Mouse (Mus musculus) liver, embryonic 15.5 days (tissue): ENCODE results near the gene Esrrg. TPM values are rescaled to one million over a fixed set of nuclear protein-coding genes. Genes with fewer than 3 reads are reported as not detected.
A peak's percentile ranks its signal among the peaks of the same experiment; 100 is the strongest.

Experiments used
- ATAC-seq: fragments of 200-750 bp; cut with Nextera tagmentation; 2 replicates; pipeline ENCODE4 v1.8.0; 2017; ENCODE audit warnings: moderate number of reproducible peaks, mild to moderate bottlenecking, moderate library complexity; ENCODE audit not compliant: insufficient read depth
- H3K27ac ChIP-seq: fragments of 300-500 bp; sonication (generic); replicated peaks from 2 replicates; pipeline ENCODE4 v1.5.1; 2015; ENCODE audit warnings: mild to moderate bottlenecking, inconsistent platforms
- H3K27me3 ChIP-seq: fragments of 300-500 bp; sonication (generic); 2 replicates; pipeline ENCODE4 v1.6.1; 2015; ENCODE audit warnings: mild to moderate bottlenecking, inconsistent platforms
- H3K36me3 ChIP-seq: fragments of 300-500 bp; sonication (generic); replicated peaks from 2 replicates; pipeline ENCODE4 v1.6.1; 2015; ENCODE audit warnings: moderate library complexity, mild to moderate bottlenecking, inconsistent platforms
- H3K4me1 ChIP-seq: fragments of 300-500 bp; sonication (generic); replicated peaks from 2 replicates; pipeline ENCODE4 v1.6.1; 2015; ENCODE audit warnings: inconsistent platforms
- H3K4me2 ChIP-seq: fragments of 300-500 bp; sonication (generic); 2 replicates; pipeline ENCODE4 v1.6.1; 2015; ENCODE audit warnings: moderate library complexity, mild to moderate bottlenecking, inconsistent platforms
- H3K4me3 ChIP-seq: fragments of 300-500 bp; sonication (generic); replicated peaks from 2 replicates; pipeline ENCODE4 v1.5.1; 2015; ENCODE audit warnings: mild to moderate bottlenecking, inconsistent platforms
- H3K9ac ChIP-seq: fragments of 300-500 bp; sonication (generic); 2 replicates; pipeline ENCODE4 v1.6.1; 2015; ENCODE audit warnings: moderate library complexity, mild to moderate bottlenecking, inconsistent platforms
- H3K9me3 ChIP-seq: fragments of 300-500 bp; sonication (generic); replicated peaks from 2 replicates; pipeline ENCODE4 v1.6.1; 2016; ENCODE audit warnings: inconsistent platforms
- WGBS: fragments of 180-500 bp; shearing (Covaris S2); methylation state at CpG from one replicate; pipeline ENCODE4 v1.1.7; 2015; ENCODE audit warnings: mixed read lengths; ENCODE audit not compliant: insufficient replicate concordance; 5-methylcytosine and 5-hydroxymethylcytosine counted together
- polyA plus RNA-seq: library from polyadenylated mRNA; unstranded; fragments of >200 nt; fragmentation: Nextera tagmentation; extraction: Ambion mirVana; gene quantifications from 2 replicates; pipeline ENCODE4 v1.2.1, GENCODE M21; 2015

Esrrg gene
- polyA plus RNA-seq, 1 experiment from 2014 or later = 0.22 TPM

- WGBS = under 1% methylated on average over 72 of the region's 72 CpGs
- H3K4me3 ChIP-seq = peak overlapping the region; percentile 44
- peaks cover 6% of the 10 kb centered on the region; the same call in 1 of the 2 replicates for H3K4me1 ChIP-seq
- no peaks in the 10 kb centered on the region for H3K36me3 ChIP-seq
- ATAC-seq = no peak; the same call in 1 of the 2 replicates
- H3K27me3 ChIP-seq = peaks cover 79% of the 10 kb centered on the region
- no peak overlapping the region for H3K27ac ChIP-seq
- no peak overlapping the region for H3K9ac ChIP-seq
- no peaks in the 10 kb centered on the region for H3K9me3 ChIP-seq
- H3K4me2 ChIP-seq = peak overlapping the region; percentile 62
These were observed 646 bp downstream of the Esrrg start for GRCm38 (mm10) chr1:187609021-187609852.

GRCm38 (mm10) chr1:187609853-187610230 lies 1.3 kb downstream of the Esrrg start:
- Histone ChIP-seq H3K27ac (no peak overlapping the region), H3K9ac (no peak overlapping the region), H3K9me3 (no peaks in the 10 kb centered on the region), H3K4me3 (peak overlapping the region; percentile 44; the same call in 1 of the 2 replicates), H3K36me3 (no peaks in the 10 kb centered on the region), H3K4me1 (peaks cover 6% of the 10 kb centered on the region; the same call in 1 of the 2 replicates), H3K27me3 (peaks cover 73% of the 10 kb centered on the region), H3K4me2 (peak overlapping the region; percentile 62)
- under 1% methylated on average over 16 of the region's 16 CpGs for WGBS
- no peak for ATAC-seq

- Histone ChIP-seq H3K4me2 (peak overlapping the region; percentile 62; the same call in 1 of the 2 replicates), H3K4me1 (peaks cover 6% of the 10 kb centered on the region; the same call in 1 of the 2 replicates), H3K4me3 (no peak overlapping the region), H3K36me3 (no peaks in the 10 kb centered on the region), H3K9me3 (no peaks in the 10 kb centered on the region), H3K27ac (no peak overlapping the region), H3K27me3 (peaks cover 67% of the 10 kb centered on the region), H3K9ac (no peak overlapping the region)
- WGBS = 23% methylated on average over 9 of the region's 9 CpGs
- ATAC-seq = no peak
These were observed 1.9 kb downstream of the Esrrg start for GRCm38 (mm10) chr1:187610336-187610948.

GRCm38 (mm10) chr1:187611925-187612324 lies 3.3 kb downstream of the Esrrg start:
- no peak overlapping the region for H3K9ac ChIP-seq
- no peaks in the 10 kb centered on the region for H3K9me3 ChIP-seq
- H3K27me3 ChIP-seq = peaks cover 52% of the 10 kb centered on the region
- H3K4me3 ChIP-seq = no peak overlapping the region
- no peak for ATAC-seq
- whole genome bisulfite sequencing = 21% methylated on average over 5 of the region's 5 CpGs
- H3K27ac ChIP-seq = no peak overlapping the region
- H3K36me3 ChIP-seq = no peaks in the 10 kb centered on the region
- peaks cover 6% of the 10 kb centered on the region; the same call in 1 of the 2 replicates for H3K4me1 ChIP-seq
- no peak overlapping the region for H3K4me2 ChIP-seq

- 59% methylated on average over 3 of the region's 3 CpGs for WGBS
- Histone ChIP-seq H3K4me2 (no peak overlapping the region), H3K9me3 (no peaks in the 10 kb centered on the region), H3K4me1 (peaks cover 3% of the 10 kb centered on the region; the same call in 1 of the 2 replicates), H3K27ac (no peak overlapping the region), H3K36me3 (no peaks in the 10 kb centered on the region), H3K9ac (no peak overlapping the region), H3K27me3 (peaks cover 39% of the 10 kb centered on the region), H3K4me3 (no peak overlapping the region)
- no peak for ATAC-seq
These were observed 4.7 kb downstream of the Esrrg start for GRCm38 (mm10) chr1:187613277-187613676.

GRCm38 (mm10) chr1:187623981-187624380 lies 15.4 kb downstream of the Esrrg start:
- Histone ChIP-seq H3K27me3 (no peaks in the 10 kb centered on the region), H3K9ac (no peak overlapping the region), H3K27ac (no peak overlapping the region), H3K36me3 (no peaks in the 10 kb centered on the region), H3K4me3 (no peak overlapping the region), H3K9me3 (no peaks in the 10 kb centered on the region), H3K4me2 (no peak overlapping the region), H3K4me1 (no peaks in the 10 kb centered on the region)
- ATAC-seq = no peak
- 45% methylated on average over 3 of the region's 3 CpGs for WGBS

GRCm38 (mm10) chr1:187630361-187630760 lies 21.8 kb downstream of the Esrrg start:
- no peaks in the 10 kb centered on the region for H3K27me3 ChIP-seq
- no peak for ATAC-seq

GRCm38 (mm10) chr1:187631486-187631885 lies 22.9 kb downstream of the Esrrg start:
- no peak overlapping the region for H3K4me2 ChIP-seq
- H3K9me3 ChIP-seq = no peaks in the 10 kb centered on the region
- H3K27me3 ChIP-seq = no peaks in the 10 kb centered on the region
- no peaks in the 10 kb centered on the region for H3K36me3 ChIP-seq
- 73% methylated on average over 8 of the region's 8 CpGs for WGBS
- no peak for ATAC-seq
- H3K27ac ChIP-seq = no peak overlapping the region
- H3K4me1 ChIP-seq = no peaks in the 10 kb centered on the region
- H3K4me3 ChIP-seq = no peak overlapping the region
- no peak overlapping the region for H3K9ac ChIP-seq

More at GRCm38 (mm10) chr1:187630361-187630760, 21.8 kb downstream of the Esrrg start:
- 66% methylated on average over 8 of the region's 8 CpGs for WGBS
- no peaks in the 10 kb centered on the region for H3K4me1 ChIP-seq
- H3K27ac ChIP-seq = no peak overlapping the region
- H3K9ac ChIP-seq = no peak overlapping the region
- no peaks in the 10 kb centered on the region for H3K9me3 ChIP-seq
- H3K36me3 ChIP-seq = no peaks in the 10 kb centered on the region
- H3K4me2 ChIP-seq = no peak overlapping the region
- no peak overlapping the region for H3K4me3 ChIP-seq

- no peak for ATAC-seq
- H3K27me3 ChIP-seq = no peaks in the 10 kb centered on the region
- H3K27ac ChIP-seq = no peak overlapping the region
- no peak overlapping the region for H3K4me3 ChIP-seq
- no peaks in the 10 kb centered on the region for H3K9me3 ChIP-seq
- no peak overlapping the region for H3K4me2 ChIP-seq
- H3K4me1 ChIP-seq = no peaks in the 10 kb centered on the region
- WGBS = 70% methylated on average over 8 of the region's 8 CpGs
- no peaks in the 10 kb centered on the region for H3K36me3 ChIP-seq
- H3K9ac ChIP-seq = no peak overlapping the region
These were observed 36.7 kb downstream of the Esrrg start for GRCm38 (mm10) chr1:187645258-187645657.

- peaks cover 28% of the 10 kb centered on the region for H3K27me3 ChIP-seq
- 78% methylated on average over 8 of the region's 8 CpGs for WGBS
- H3K4me3 ChIP-seq = no peak overlapping the region
- H3K27ac ChIP-seq = no peak overlapping the region
- H3K9ac ChIP-seq = no peak overlapping the region
- no peaks in the 10 kb centered on the region for H3K36me3 ChIP-seq
- no peak overlapping the region for H3K4me2 ChIP-seq
- H3K4me1 ChIP-seq = no peaks in the 10 kb centered on the region
- no peaks in the 10 kb centered on the region for H3K9me3 ChIP-seq
- no peak for ATAC-seq
These were observed 40.0 kb downstream of the Esrrg start for GRCm38 (mm10) chr1:187648551-187648950.

- Histone ChIP-seq H3K27ac (no peak overlapping the region), H3K9ac (no peak overlapping the region), H3K4me3 (no peak overlapping the region), H3K36me3 (no peaks in the 10 kb centered on the region), H3K4me2 (no peak overlapping the region), H3K4me1 (no peaks in the 10 kb centered on the region), H3K27me3 (peaks cover 28% of the 10 kb centered on the region), H3K9me3 (no peaks in the 10 kb centered on the region)
- no peak for ATAC-seq
- 40% methylated on average over 5 of the region's 5 CpGs for WGBS
These were observed 41.3 kb downstream of the Esrrg start for GRCm38 (mm10) chr1:187649871-187650270.
